Mouse (Mus musculus) liver, adult 2 months (tissue): ENCODE data around the gene Mapk11. TPM values are rescaled to one million over a fixed set of nuclear protein-coding genes. Genes with fewer than 3 reads are reported as not detected.

Source experiments
- DNase-seq: peaks from one replicate; pipeline ENCODE4 v3.0.0-alpha.2; 2011; ENCODE audit warnings: low read depth, low spot score; ENCODE audit errors: extremely low read depth
- H3K27ac ChIP-seq: fragments of 200-500 bp; replicated peaks from 2 replicates; pipeline ENCODE4 v1.5.1; 2012; ENCODE audit warnings: low read depth, mild to moderate bottlenecking, control low read depth, inconsistent platforms, low read length; ENCODE audit not compliant: insufficient read depth
- H3K27me3 ChIP-seq: fragments of 200-500 bp; 2 replicates; pipeline ENCODE4 v1.6.1; 2012; ENCODE audit warnings: mild to moderate bottlenecking, moderate library complexity, low read length, inconsistent platforms; ENCODE audit not compliant: control insufficient read depth, insufficient read depth
- H3K36me3 ChIP-seq: fragments of 200-500 bp; 2 replicates; pipeline ENCODE4 v1.6.1; 2012; ENCODE audit warnings: low read length, inconsistent platforms; ENCODE audit not compliant: control insufficient read depth, insufficient read depth
- H3K4me1 ChIP-seq: fragments of 200-500 bp; 2 replicates; pipeline ENCODE4 v1.6.1; 2011; ENCODE audit warnings: low read length; ENCODE audit not compliant: control insufficient read depth, insufficient read depth
- H3K4me3 ChIP-seq: fragments of 200-500 bp; 2 replicates; pipeline ENCODE4 v1.5.1; 2011; ENCODE audit warnings: low read depth, mild to moderate bottlenecking, control low read depth, low read length, moderate library complexity; ENCODE audit not compliant: insufficient read depth
- H3K79me2 ChIP-seq: fragments of 200-500 bp; 2 replicates; pipeline ENCODE4 v1.6.1; 2012; ENCODE audit warnings: inconsistent platforms, mild to moderate bottlenecking, low read length, moderate library complexity; ENCODE audit not compliant: control insufficient read depth, insufficient read depth
- H3K9ac ChIP-seq: fragments of 200-500 bp; 2 replicates; pipeline ENCODE4 v1.6.1; 2012; ENCODE audit warnings: low read depth, mild to moderate bottlenecking, control low read depth, inconsistent platforms, low read length
- CTCF ChIP-seq: fragments of 200-500 bp; IDR thresholded peaks from 2 replicates; pipeline ENCODE4 v1.5.1; 2011; ENCODE audit warnings: low read depth, low read length, control low read depth
- POLR2A ChIP-seq: fragments of 200-500 bp; IDR thresholded peaks from 2 replicates; pipeline ENCODE4 v1.6.1; 2011; ENCODE audit warnings: low read length, control low read depth; ENCODE audit not compliant: insufficient read depth; ENCODE audit errors: extremely low read depth
- WGBS: fragments of 180-500 bp; shearing (Covaris S2); methylation state at CpG from one replicate; pipeline ENCODE4 v1.1.7; 2018; 5-methylcytosine and 5-hydroxymethylcytosine counted together
- polyA plus RNA-seq: library from polyadenylated mRNA; depleted of rRNA; stranded (reverse); fragments of >200 nt; gene quantifications from 2 replicates; pipeline ENCODE4 v1.2.3, GENCODE M21; 2012
- total RNA-seq: library from RNA; depleted of rRNA; stranded (reverse); fragments of >200 nt; gene quantifications from 2 replicates; pipeline ENCODE4 v1.2.3, GENCODE M21; 2014

Gene Mapk11
- total and polyA plus RNA-seq, 2 experiments, result 0.74 to 1.3 TPM

DNA sequence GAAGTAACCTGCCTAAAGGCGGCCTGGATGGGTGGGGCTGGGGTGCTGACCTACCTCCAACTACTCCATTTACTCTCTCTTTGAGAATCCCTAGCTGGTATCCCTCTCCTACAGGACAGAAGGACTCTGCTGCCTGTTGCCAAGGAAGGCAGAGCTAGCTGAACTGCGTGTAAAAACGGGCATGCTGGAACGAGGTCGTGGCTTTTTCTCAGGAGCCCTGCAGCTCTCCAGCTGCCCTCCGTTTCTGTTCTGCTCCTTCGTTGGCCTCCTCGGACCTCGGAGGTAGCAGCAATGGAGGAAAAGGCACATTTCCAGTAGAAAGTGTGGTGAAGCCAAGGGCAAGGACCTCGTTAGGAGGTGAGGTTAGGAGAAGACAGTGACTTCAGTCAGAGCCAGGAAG is 19.5 kb upstream of the Mapk11 start:
- 0 out of 2 replicates have a peak overlapping the region, but pooled peaks have one; percentile 2 for H3K27ac ChIP-seq
- H3K79me2 ChIP-seq, result peaks cover 35% of the 10 kb centered on the region; the same call in 1 of the 2 replicates
- whole genome bisulfite sequencing, result 72% methylated on average over 10 of the region's 10 CpGs
- H3K27me3 ChIP-seq, result no peaks in the 10 kb centered on the region
- H3K9ac ChIP-seq, result no peak overlapping the region
- no peak for TF ChIP-seq CTCF
- no peak for TF ChIP-seq POLR2A
- peaks cover 28% of the 10 kb centered on the region for H3K4me1 ChIP-seq
- DNase-seq, result no peak
- H3K4me3 ChIP-seq, result no peak overlapping the region
- H3K36me3 ChIP-seq, result peaks cover 30% of the 10 kb centered on the region

DNA sequence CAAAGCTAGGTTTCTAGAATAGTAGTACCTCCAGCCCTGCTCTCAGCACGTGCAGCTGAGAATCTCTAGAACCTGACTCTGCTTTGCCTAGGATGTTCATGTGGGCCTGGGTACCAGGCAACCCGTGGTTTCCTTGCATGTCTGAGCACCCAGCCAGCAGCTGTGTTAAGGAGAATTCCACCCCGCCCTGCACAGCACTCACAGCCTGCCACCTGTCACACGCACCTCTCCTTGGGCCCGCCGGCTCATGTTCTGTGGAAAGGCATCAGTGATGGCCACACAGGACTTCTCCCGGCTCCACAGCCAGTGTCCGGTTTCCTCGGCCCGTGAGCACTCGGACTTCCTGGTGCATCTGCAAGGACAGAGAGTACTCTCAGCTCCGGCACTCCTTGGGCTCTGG is 16.1 kb upstream of the Mapk11 start:
- TF ChIP-seq POLR2A (no peak), CTCF (no peak)
- no peak overlapping the region for H3K27ac ChIP-seq
- H3K9ac ChIP-seq, result no peak overlapping the region
- H3K79me2 ChIP-seq, result peaks cover 10% of the 10 kb centered on the region; the same call in 1 of the 2 replicates
- peaks cover 12% of the 10 kb centered on the region; the same call in 1 of the 2 replicates for H3K4me1 ChIP-seq
- no peaks in the 10 kb centered on the region for H3K27me3 ChIP-seq
- peaks cover 56% of the 10 kb centered on the region for H3K36me3 ChIP-seq
- H3K4me3 ChIP-seq, result no peak overlapping the region
- no peak for DNase-seq
- WGBS, result 93% methylated on average over 12 of the region's 12 CpGs

- TF ChIP-seq POLR2A (no peak), CTCF (no peak)
- H3K79me2 ChIP-seq, result no peaks in the 10 kb centered on the region
- 78% methylated on average over 9 of the region's 9 CpGs for WGBS
- no peaks in the 10 kb centered on the region for H3K4me1 ChIP-seq
- H3K27ac ChIP-seq, result no peak overlapping the region
- H3K4me3 ChIP-seq, result no peak overlapping the region
- no peak overlapping the region for H3K9ac ChIP-seq
- H3K27me3 ChIP-seq, result no peaks in the 10 kb centered on the region
- DNase-seq, result no peak
- peaks cover 65% of the 10 kb centered on the region for H3K36me3 ChIP-seq
Observed at GRCm38 (mm10) chr15:89161397-89161796, 12.0 kb upstream of the Mapk11 start.

GRCm38 (mm10) chr15:89158516-89158915 is 9.1 kb upstream of the Mapk11 start:
- Histone ChIP-seq H3K27me3 (no peaks in the 10 kb centered on the region), H3K4me1 (no peaks in the 10 kb centered on the region), H3K36me3 (peaks cover 47% of the 10 kb centered on the region), H3K79me2 (no peaks in the 10 kb centered on the region), H3K4me3 (no peak overlapping the region), H3K27ac (no peak overlapping the region), H3K9ac (no peak overlapping the region)
- TF ChIP-seq POLR2A (no peak), CTCF (no peak)
- DNase-seq, result peak; percentile 59
- WGBS, result 84% methylated on average over 16 of the region's 16 CpGs

DNA sequence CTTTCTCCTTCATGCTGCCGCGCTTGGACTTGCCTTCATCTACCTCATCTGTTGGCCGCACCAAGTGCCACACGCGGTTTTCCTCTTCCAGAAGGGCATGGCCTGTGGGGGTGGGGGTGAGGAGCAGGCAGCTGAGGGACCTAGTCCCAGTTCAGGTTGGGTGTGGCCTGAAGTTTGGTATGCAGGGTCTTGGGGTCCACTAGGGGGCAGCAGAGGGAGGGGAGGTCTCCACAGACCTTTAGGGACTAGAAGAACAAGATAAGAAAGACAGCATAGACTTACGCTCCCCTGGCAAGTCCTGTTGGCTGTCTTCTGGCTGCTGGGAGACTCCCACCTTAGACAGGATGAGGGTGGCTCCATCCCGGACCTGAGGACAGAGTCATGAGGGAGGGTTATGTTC is 8.5 kb upstream of the Mapk11 start:
- H3K4me3 ChIP-seq, result no peak overlapping the region
- 65% methylated on average over 7 of the region's 7 CpGs for WGBS
- DNase-seq, result peak; percentile 57
- no peaks in the 10 kb centered on the region for H3K79me2 ChIP-seq
- H3K4me1 ChIP-seq, result no peaks in the 10 kb centered on the region
- peaks cover 42% of the 10 kb centered on the region for H3K36me3 ChIP-seq
- no peak overlapping the region for H3K27ac ChIP-seq
- no peak overlapping the region for H3K9ac ChIP-seq
- no peaks in the 10 kb centered on the region for H3K27me3 ChIP-seq
- TF ChIP-seq POLR2A (no peak), CTCF (peak; percentile 84)

GRCm38 (mm10) chr15:89152312-89152711 is 2.9 kb upstream of the Mapk11 start:
- Histone ChIP-seq H3K4me1 (peaks cover 2% of the 10 kb centered on the region; the same call in 1 of the 2 replicates), H3K4me3 (no peak overlapping the region), H3K27me3 (peaks cover 12% of the 10 kb centered on the region; the same call in 1 of the 2 replicates), H3K9ac (no peak overlapping the region), H3K79me2 (no peaks in the 10 kb centered on the region), H3K27ac (no peak overlapping the region), H3K36me3 (peaks cover 10% of the 10 kb centered on the region)
- TF ChIP-seq POLR2A (no peak), CTCF (no peak)
- DNase-seq, result no peak
